Mouse (Mus musculus): ENCODE data around the gene Npas2. TPM values are rescaled to one million over a fixed set of nuclear protein-coding genes. Genes with fewer than 3 reads are reported as not detected.

Gene Npas2
- total and polyA plus RNA-seq, 2 experiments from 2014 or later = 3.5 to 3.7 TPM

DNA sequence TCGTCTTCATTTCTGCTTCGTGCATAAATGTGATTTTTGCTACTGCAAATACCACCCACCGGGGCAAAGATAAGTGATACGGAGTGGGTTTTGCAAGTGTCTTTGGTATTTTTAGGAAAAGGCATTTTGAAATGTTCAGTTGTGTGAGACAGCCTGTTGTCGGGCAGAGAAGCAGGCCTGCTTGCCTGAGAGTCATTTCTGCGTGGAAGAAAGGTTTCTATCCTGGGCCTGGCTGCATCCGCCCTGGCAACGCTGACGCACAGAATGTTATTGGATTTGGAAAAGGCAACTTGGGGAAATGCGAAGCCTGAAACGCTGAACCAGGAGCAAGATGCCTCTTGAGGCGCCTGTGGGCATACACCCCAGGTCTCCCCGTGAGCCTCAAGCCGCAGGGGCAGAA, 16.3 kb upstream of the Npas2 start:
- H3K4me2 ChIP-seq (ENCODE audit: low read depth, low read length) = no peak overlapping the region
- H3K4me1 ChIP-seq (ENCODE audit: control insufficient read depth, insufficient read depth) = no peaks in the 10 kb centered on the region
- no peak overlapping the region for H3K4me3 ChIP-seq (ENCODE audit: low read depth, low read length)
- ATAC-seq (ENCODE audit: insufficient read depth, low read depth) (no peak), DNase-seq (ENCODE audit: low spot score) (no peak)
- no peak overlapping the region for H3K27ac ChIP-seq (ENCODE audit: low read depth)
- no peaks in the 10 kb centered on the region; the same call in 1 of the 2 replicates for H3K9me3 ChIP-seq (replicated peaks; ENCODE audit: control insufficient read depth, low read length)
- no peaks in the 10 kb centered on the region for H3K36me3 ChIP-seq (replicated peaks; ENCODE audit: control insufficient read depth, insufficient read depth, low read length)
- no peak for TF ChIP-seq EP300 (IDR thresholded peaks at IDR 0.05; ENCODE audit: low read depth)
- TF ChIP-seq CTCF (IDR thresholded peaks at IDR 0.05; ENCODE audit: low read depth) = no peak
- H3K27me3 ChIP-seq (ENCODE audit: control insufficient read depth, insufficient read depth, low read length) = no peaks in the 10 kb centered on the region
- WGBS = 86% methylated on average over 14 of the region's 14 CpGs
- no peak overlapping the region for H3K9ac ChIP-seq (replicated peaks; ENCODE audit: low read depth, low read length)

DNA sequence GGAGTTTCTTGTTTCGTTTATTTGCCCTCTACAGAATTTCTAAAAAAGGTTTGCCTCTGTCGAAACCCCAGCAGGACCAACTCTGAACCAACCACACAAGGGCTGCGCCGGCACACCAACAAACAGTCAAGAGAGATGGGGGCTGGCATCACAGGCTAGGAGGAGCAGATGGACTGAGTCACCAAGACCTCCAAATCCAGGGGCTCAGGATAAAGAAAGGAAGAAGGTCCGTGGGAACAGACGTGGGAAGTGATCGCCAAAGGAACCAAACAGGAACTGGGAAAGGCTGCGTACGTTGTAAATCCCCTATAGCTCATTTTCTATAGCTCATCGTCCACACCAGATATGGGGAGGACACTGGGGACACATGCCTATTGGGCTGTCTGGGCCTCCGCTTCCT, 13.7 kb upstream of the Npas2 start:
- DNase-seq (ENCODE audit: low spot score) (no peak), ATAC-seq (ENCODE audit: insufficient read depth, low read depth) (no peak)
- Histone ChIP-seq H3K9me3 (replicated peaks; ENCODE audit: control insufficient read depth, low read length) (no peaks in the 10 kb centered on the region; the same call in 1 of the 2 replicates), H3K36me3 (replicated peaks; ENCODE audit: control insufficient read depth, insufficient read depth, low read length) (no peaks in the 10 kb centered on the region), H3K4me2 (ENCODE audit: low read depth, low read length) (no peak overlapping the region), H3K4me3 (ENCODE audit: low read depth, low read length) (no peak overlapping the region), H3K27ac (ENCODE audit: low read depth) (no peak overlapping the region), H3K9ac (replicated peaks; ENCODE audit: low read depth, low read length) (no peak overlapping the region), H3K4me1 (ENCODE audit: control insufficient read depth, insufficient read depth) (no peaks in the 10 kb centered on the region), H3K27me3 (ENCODE audit: control insufficient read depth, insufficient read depth, low read length) (no peaks in the 10 kb centered on the region)
- TF ChIP-seq EP300 (IDR thresholded peaks at IDR 0.05; ENCODE audit: low read depth) (no peak), CTCF (IDR thresholded peaks at IDR 0.05; ENCODE audit: low read depth) (no peak)
- WGBS = 84% methylated on average over 11 of the region's 11 CpGs

GRCm38 (mm10) chr1:39180517-39180916, 13.0 kb upstream of the Npas2 start:
- WGBS = 100% methylated on average over 1 of the region's 1 CpGs
- ATAC-seq (ENCODE audit: insufficient read depth, low read depth) = no peak
- H3K4me3 ChIP-seq (ENCODE audit: low read depth, low read length) = no peak overlapping the region

GRCm38 (mm10) chr1:39181901-39182300, 11.6 kb upstream of the Npas2 start:
- no peaks in the 10 kb centered on the region; the same call in 1 of the 2 replicates for H3K9me3 ChIP-seq (replicated peaks; ENCODE audit: control insufficient read depth, low read length)
- H3K36me3 ChIP-seq (replicated peaks; ENCODE audit: control insufficient read depth, insufficient read depth, low read length) = no peaks in the 10 kb centered on the region
- no peak overlapping the region for H3K9ac ChIP-seq (replicated peaks; ENCODE audit: low read depth, low read length)
- 78% methylated on average over 4 of the region's 4 CpGs for WGBS
- TF ChIP-seq CTCF (IDR thresholded peaks at IDR 0.05; ENCODE audit: low read depth) (no peak), EP300 (IDR thresholded peaks at IDR 0.05; ENCODE audit: low read depth) (no peak)
- H3K4me1 ChIP-seq (ENCODE audit: control insufficient read depth, insufficient read depth) = peaks cover 17% of the 10 kb centered on the region
- DNase-seq (ENCODE audit: low spot score) (no peak), ATAC-seq (ENCODE audit: insufficient read depth, low read depth) (no peak)
- H3K4me2 ChIP-seq (ENCODE audit: low read depth, low read length) = no peak overlapping the region
- H3K4me3 ChIP-seq (ENCODE audit: low read depth, low read length) = no peak overlapping the region
- H3K27ac ChIP-seq (ENCODE audit: low read depth) = no peak overlapping the region
- no peaks in the 10 kb centered on the region for H3K27me3 ChIP-seq (ENCODE audit: control insufficient read depth, insufficient read depth, low read length)

More at GRCm38 (mm10) chr1:39180517-39180916, 13.0 kb upstream of the Npas2 start:
- peaks cover 6% of the 10 kb centered on the region for H3K4me1 ChIP-seq (ENCODE audit: control insufficient read depth, insufficient read depth)
- no peak for DNase-seq (ENCODE audit: low spot score)
- H3K9ac ChIP-seq (replicated peaks; ENCODE audit: low read depth, low read length) = no peak overlapping the region
- H3K27me3 ChIP-seq (ENCODE audit: control insufficient read depth, insufficient read depth, low read length) = no peaks in the 10 kb centered on the region
- H3K4me2 ChIP-seq (ENCODE audit: low read depth, low read length) = no peak overlapping the region
- no peaks in the 10 kb centered on the region for H3K36me3 ChIP-seq (replicated peaks; ENCODE audit: control insufficient read depth, insufficient read depth, low read length)
- no peak overlapping the region for H3K27ac ChIP-seq (ENCODE audit: low read depth)
- no peaks in the 10 kb centered on the region; the same call in 1 of the 2 replicates for H3K9me3 ChIP-seq (replicated peaks; ENCODE audit: control insufficient read depth, low read length)
- TF ChIP-seq CTCF (IDR thresholded peaks at IDR 0.05; ENCODE audit: low read depth) (no peak), EP300 (IDR thresholded peaks at IDR 0.05; ENCODE audit: low read depth) (no peak)

DNA sequence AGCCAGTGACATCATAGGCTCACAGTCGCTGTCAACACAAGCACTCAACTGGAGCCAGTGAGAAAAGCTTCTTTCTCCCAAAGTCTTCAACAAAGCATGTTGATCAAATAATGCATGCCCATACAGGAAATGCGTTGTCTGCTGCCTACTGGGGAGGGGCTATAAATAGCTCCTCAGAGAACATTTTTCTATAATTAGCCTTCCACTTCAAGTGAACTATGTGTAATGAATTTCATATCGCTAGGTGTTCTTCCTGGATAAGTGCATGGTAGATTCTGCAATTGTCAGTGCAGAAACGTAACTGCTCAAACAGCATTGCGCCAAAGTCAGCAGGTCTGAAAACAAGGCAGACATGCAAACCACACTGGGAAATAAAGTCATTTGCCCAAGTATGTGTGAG, 7.7 kb upstream of the Npas2 start:
- Histone ChIP-seq H3K4me2 (ENCODE audit: low read depth, low read length) (no peak overlapping the region; the same call in 1 of the 2 replicates), H3K27me3 (ENCODE audit: control insufficient read depth, insufficient read depth, low read length) (no peaks in the 10 kb centered on the region), H3K9ac (replicated peaks; ENCODE audit: low read depth, low read length) (no peak overlapping the region), H3K36me3 (replicated peaks; ENCODE audit: control insufficient read depth, insufficient read depth, low read length) (no peaks in the 10 kb centered on the region), H3K4me3 (ENCODE audit: low read depth, low read length) (no peak overlapping the region), H3K9me3 (replicated peaks; ENCODE audit: control insufficient read depth, low read length) (no peaks in the 10 kb centered on the region), H3K27ac (ENCODE audit: low read depth) (peak overlapping the region; percentile 87), H3K4me1 (ENCODE audit: control insufficient read depth, insufficient read depth) (peaks cover 17% of the 10 kb centered on the region)
- TF ChIP-seq EP300 (IDR thresholded peaks at IDR 0.05; ENCODE audit: low read depth) = peak; percentile 76
- no peak for TF ChIP-seq CTCF (IDR thresholded peaks at IDR 0.05; ENCODE audit: low read depth)
- WGBS = 30% methylated on average over 5 of the region's 5 CpGs
- ATAC-seq (ENCODE audit: insufficient read depth, low read depth) = peak; percentile 77
- peak; percentile 84 for DNase-seq (ENCODE audit: low spot score)

All from heart, postnatal 0 days (tissue).